Mouse (Mus musculus) inflammation-experienced regulatory T-cells, adult 6 months (primary cell): Measurements from ENCODE around the gene Lin7b. TPM values are rescaled to one million over a fixed set of nuclear protein-coding genes. Genes with fewer than 3 reads are reported as not detected.

Source experiments
- polyA plus RNA-seq, 3 experiments: library from polyadenylated mRNA; unstranded; fragments of 100-300 nt; shearing (Covaris generic); gene quantifications; one replicate each; pipeline ENCODE4 v1.2.1; 2017

Gene Lin7b
- polyA plus RNA-seq, 3 experiments from 2014 or later, result not detected

Other genes with a start within 250 kb of the Lin7b start
- 1,000 to 10,000 TPM; 3,557 to 4,924 (median 4,468) TPM for gene Rps11, start 246.1 kb downstream of the Lin7b start, polyA plus RNA-seq
- gene Rpl13a, start 241.8 kb downstream of the Lin7b start, polyA plus RNA-seq, result 1,000 to 10,000 TPM; 6,216 to 8,178 (median 7,568) TPM
- 1 to 10 TPM; 1.4 to 2.4 (median 1.6) TPM for gene Gm45713, start 234.4 kb downstream of the Lin7b start, polyA plus RNA-seq
- 100 to 1,000 TPM in 1 of 3 experiments, 10 to 100 TPM in 2; 70.2 to 108 (median 97.6) TPM for gene Flt3l, start 234.2 kb downstream of the Lin7b start, polyA plus RNA-seq
- 10 to 100 TPM; 42.9 to 50.6 (median 50.5) TPM for gene Pih1d1, start 216.3 kb downstream of the Lin7b start, polyA plus RNA-seq
- gene Aldh16a1, start 216.0 kb downstream of the Lin7b start, polyA plus RNA-seq, result 10 to 100 TPM; 15.2 to 32.1 (median 26.6) TPM
- gene Slc17a7, start 206.6 kb downstream of the Lin7b start, polyA plus RNA-seq, result under 1 TPM in 1 of 3 experiments, not detected in 2; 0.16 TPM
- gene Gfy, start 191.0 kb downstream of the Lin7b start, polyA plus RNA-seq, result not detected
- gene Pth2, start 189.6 kb downstream of the Lin7b start, polyA plus RNA-seq, result not detected
- under 1 TPM in 1 of 3 experiments, not detected in 2; 0.24 TPM for gene Ccdc155, start 165.7 kb downstream of the Lin7b start, polyA plus RNA-seq
- gene Dkkl1, start 158.4 kb downstream of the Lin7b start, polyA plus RNA-seq, result 10 to 100 TPM; 17.5 to 50.4 (median 28.3) TPM
- 1 to 10 TPM; 2.0 to 4.2 (median 3.2) TPM for gene Tead2, start 154.8 kb downstream of the Lin7b start, polyA plus RNA-seq
- gene Cd37, start 131.5 kb downstream of the Lin7b start, polyA plus RNA-seq, result 100 to 1,000 TPM; 390 to 554 (median 476) TPM
- not detected for gene Slc6a16, start 129.5 kb downstream of the Lin7b start, polyA plus RNA-seq
- under 1 TPM in 1 of 3 experiments, not detected in 2; 0.50 TPM for gene Slc6a21, start 93.1 kb downstream of the Lin7b start, polyA plus RNA-seq
- 10 to 100 TPM; 17.2 to 21.7 (median 19.3) TPM for gene Trpm4, start 36.8 kb downstream of the Lin7b start, polyA plus RNA-seq
- not detected for gene Hrc, start 35.3 kb downstream of the Lin7b start, polyA plus RNA-seq
- gene Ppfia3, start 3.6 kb downstream of the Lin7b start, polyA plus RNA-seq, result under 1 TPM in 2 of 3 experiments, not detected in 1; 0.19 to 0.60 TPM
- 100 to 1,000 TPM in 1 of 3 experiments, 10 to 100 TPM in 2; 72.4 to 131 (median 77.7) TPM for gene Snrnp70, start 25.2 kb upstream of the Lin7b start, polyA plus RNA-seq
- gene Kcna7, start 35.1 kb upstream of the Lin7b start, polyA plus RNA-seq, result not detected
- gene Ntf5, start 43.1 kb upstream of the Lin7b start, polyA plus RNA-seq, result under 1 TPM in 2 of 3 experiments, not detected in 1; 0.31 to 0.34 TPM
- gene Lhb, start 50.2 kb upstream of the Lin7b start, polyA plus RNA-seq, result not detected
- gene Gys1, start 64.3 kb upstream of the Lin7b start, polyA plus RNA-seq, result 1 to 10 TPM; 6.7 to 10.0 (median 9.7) TPM
- gene Ruvbl2, start 67.5 kb upstream of the Lin7b start, polyA plus RNA-seq, result 10 to 100 TPM; 36.7 to 48.4 (median 43.8) TPM
- 1,000 to 10,000 TPM; 1,271 to 2,003 (median 1,772) TPM for gene Ftl1, start 89.3 kb upstream of the Lin7b start, polyA plus RNA-seq
- gene Bax, start 96.3 kb upstream of the Lin7b start, polyA plus RNA-seq, result 100 to 1,000 TPM; 138 to 175 (median 143) TPM
- gene Tulp2, start 111.3 kb upstream of the Lin7b start, polyA plus RNA-seq, result 1 to 10 TPM in 1 of 3 experiments, under 1 TPM in 2; 0.23 to 1.8 (median 0.29) TPM
- gene Gm45808, start 116.2 kb upstream of the Lin7b start, polyA plus RNA-seq, result not detected
- gene Dhdh, start 118.2 kb upstream of the Lin7b start, polyA plus RNA-seq, result 1 to 10 TPM; 1.0 to 1.1 (median 1.1) TPM
- 100 to 1,000 TPM; 119 to 153 (median 121) TPM for gene Nucb1, start 139.8 kb upstream of the Lin7b start, polyA plus RNA-seq
- 10 to 100 TPM; 30.4 to 76.6 (median 56.4) TPM for gene Ppp1r15a, start 155.7 kb upstream of the Lin7b start, polyA plus RNA-seq
- under 1 TPM; 0.36 to 0.78 (median 0.53) TPM for gene Plekha4, start 155.7 kb upstream of the Lin7b start, polyA plus RNA-seq
- under 1 TPM; 0.82 to 0.95 (median 0.91) TPM for gene Hsd17b14, start 184.3 kb upstream of the Lin7b start, polyA plus RNA-seq
- 10 to 100 TPM; 33.2 to 54.7 (median 51.4) TPM for gene Bcat2, start 199.6 kb upstream of the Lin7b start, polyA plus RNA-seq
- not detected for gene Fgf21, start 244.9 kb upstream of the Lin7b start, polyA plus RNA-seq
- gene Fut1, start 246.7 kb upstream of the Lin7b start, polyA plus RNA-seq, result not detected